Mouse (Mus musculus): ENCODE measurements around the gene Rsph1. TPM values are rescaled to one million over a fixed set of nuclear protein-coding genes. Genes with fewer than 3 reads are reported as not detected.
"Not testable (repeated sequence)": the region's sequence is repeated elsewhere in the genome, so short reads cannot be mapped to it uniquely, and the experiment has no call there.

Rsph1 gene
- total and polyA plus RNA-seq, 3 experiments, result 0.81 to 1.2 (median 1.2) TPM

GRCm38 (mm10) chr17:31276207-31276921 is 819 bp downstream of the Rsph1 start:
- H3K36me3 ChIP-seq (ENCODE audit: control insufficient read depth, insufficient read depth, low read length), result no peaks in the 10 kb centered on the region
- no peak for TF ChIP-seq POLR2A (IDR thresholded peaks at IDR 0.05; ENCODE audit: insufficient read depth, low read depth, low read length)
- no peak for TF ChIP-seq EP300 (IDR thresholded peaks at IDR 0.05; ENCODE audit: insufficient read depth, low read depth, low read length)
- H3K9ac ChIP-seq (ENCODE audit: low read depth, low read length), result no peak overlapping the region
- intact Hi-C loops (cut with DNase I), result loop anchor here (10.0 kb wide), 1 partner anchor 142 kb away; no protein-coding TSS in a partner anchor
- DNase-seq, result no peak
- H3K27me3 ChIP-seq (ENCODE audit: control insufficient read depth, insufficient read depth, low read length), result no peaks in the 10 kb centered on the region
- 34% methylated on average over 9 of the region's 9 CpGs for WGBS
- H3K4me3 ChIP-seq, result peak overlapping the region; percentile 37
- no peaks in the 10 kb centered on the region for H3K4me1 ChIP-seq (ENCODE audit: control insufficient read depth, insufficient read depth, low read length)
- no peak overlapping the region for H3K27ac ChIP-seq
- no peaks in the 10 kb centered on the region for H3K79me2 ChIP-seq (replicated peaks; ENCODE audit: control insufficient read depth, insufficient read depth, low read length)

- no peak for DNase-seq
- H3K4me3 ChIP-seq, result no peak overlapping the region
- H3K4me1 ChIP-seq (ENCODE audit: control insufficient read depth, insufficient read depth, low read length), result no peaks in the 10 kb centered on the region
- no peak overlapping the region for H3K27ac ChIP-seq
- no peaks in the 10 kb centered on the region for H3K36me3 ChIP-seq (ENCODE audit: control insufficient read depth, insufficient read depth, low read length)
- H3K79me2 ChIP-seq (replicated peaks; ENCODE audit: control insufficient read depth, insufficient read depth, low read length), result no peaks in the 10 kb centered on the region
- no peaks in the 10 kb centered on the region for H3K27me3 ChIP-seq (ENCODE audit: control insufficient read depth, insufficient read depth, low read length)
- TF ChIP-seq CTCF (IDR thresholded peaks at IDR 0.05), result no peak
- 45% methylated on average over 6 of the region's 6 CpGs for WGBS
- intact Hi-C loops (cut with DNase I), result loop anchor here (10.0 kb wide), 1 partner anchor 140 kb away; no protein-coding TSS in a partner anchor
- H3K9ac ChIP-seq (ENCODE audit: low read depth, low read length), result no peak overlapping the region
These were observed 2.0 kb downstream of the Rsph1 start for GRCm38 (mm10) chr17:31275181-31275580.

- no peak overlapping the region for H3K9ac ChIP-seq (ENCODE audit: low read depth, low read length)
- no peaks in the 10 kb centered on the region for H3K4me1 ChIP-seq (ENCODE audit: control insufficient read depth, insufficient read depth, low read length)
- H3K36me3 ChIP-seq (ENCODE audit: control insufficient read depth, insufficient read depth, low read length), result no peaks in the 10 kb centered on the region
- no peak overlapping the region for H3K4me3 ChIP-seq
- intact Hi-C loops (cut with DNase I), result loop anchor here (10.0 kb wide), 1 partner anchor 139 kb away; no protein-coding TSS in a partner anchor
- H3K27ac ChIP-seq, result no peak overlapping the region
- H3K27me3 ChIP-seq (ENCODE audit: control insufficient read depth, insufficient read depth, low read length), result no peaks in the 10 kb centered on the region
- no peak for TF ChIP-seq POLR2A (IDR thresholded peaks at IDR 0.05; ENCODE audit: insufficient read depth, low read depth, low read length)
- no peak for TF ChIP-seq EP300 (IDR thresholded peaks at IDR 0.05; ENCODE audit: insufficient read depth, low read depth, low read length)
- no peak for TF ChIP-seq CTCF (IDR thresholded peaks at IDR 0.05)
- 88% methylated on average over 8 of the region's 8 CpGs for WGBS
- H3K79me2 ChIP-seq (replicated peaks; ENCODE audit: control insufficient read depth, insufficient read depth, low read length), result no peaks in the 10 kb centered on the region
- no peak for DNase-seq
These were observed 3.6 kb downstream of the Rsph1 start for GRCm38 (mm10) chr17:31273631-31274030.

- TF ChIP-seq POLR2A (IDR thresholded peaks at IDR 0.05; ENCODE audit: insufficient read depth, low read depth, low read length), result no peak
- no peak for TF ChIP-seq CTCF (IDR thresholded peaks at IDR 0.05)
- no peak for TF ChIP-seq EP300 (IDR thresholded peaks at IDR 0.05; ENCODE audit: insufficient read depth, low read depth, low read length)
- no peaks in the 10 kb centered on the region for H3K27me3 ChIP-seq (ENCODE audit: control insufficient read depth, insufficient read depth, low read length)
- intact Hi-C loops (cut with DNase I), result loop anchor here (10.0 kb wide), 1 partner anchor 138 kb away; no protein-coding TSS in a partner anchor
These were observed 4.6 kb downstream of the Rsph1 start for GRCm38 (mm10) chr17:31272416-31273165.

GRCm38 (mm10) chr17:31271136-31271851 is 5.9 kb downstream of the Rsph1 start:
- peak in 1 of 2 experiments; percentile 18 for DNase-seq
- H3K4me1 ChIP-seq (ENCODE audit: control insufficient read depth, insufficient read depth, low read length), result no peaks in the 10 kb centered on the region
- no peaks in the 10 kb centered on the region for H3K27me3 ChIP-seq (ENCODE audit: control insufficient read depth, insufficient read depth, low read length)
- H3K27ac ChIP-seq, result no peak overlapping the region
- no peaks in the 10 kb centered on the region for H3K36me3 ChIP-seq (ENCODE audit: control insufficient read depth, insufficient read depth, low read length)
- H3K9ac ChIP-seq (ENCODE audit: low read depth, low read length), result no peak overlapping the region
- no peaks in the 10 kb centered on the region for H3K79me2 ChIP-seq (replicated peaks; ENCODE audit: control insufficient read depth, insufficient read depth, low read length)
- intact Hi-C loops (cut with DNase I), result loop anchor here (2.0 to 10.0 kb wide), 2 partner anchors 16 to 136 kb away; no protein-coding TSS in a partner anchor
- no peak overlapping the region for H3K4me3 ChIP-seq
- WGBS, result 31% methylated on average over 7 of the region's 7 CpGs
- TF ChIP-seq CTCF (IDR thresholded peaks at IDR 0.05) (peak; percentile 61), EP300 (IDR thresholded peaks at IDR 0.05; ENCODE audit: insufficient read depth, low read depth, low read length) (no peak), POLR2A (IDR thresholded peaks at IDR 0.05; ENCODE audit: insufficient read depth, low read depth, low read length) (no peak)

More at GRCm38 (mm10) chr17:31272416-31273165, 4.6 kb downstream of the Rsph1 start:
- 79% methylated on average over 9 of the region's 9 CpGs for WGBS
- DNase-seq, result peak in 1 of 2 experiments; percentile 15
- no peak overlapping the region for H3K9ac ChIP-seq (ENCODE audit: low read depth, low read length)
- no peaks in the 10 kb centered on the region for H3K4me1 ChIP-seq (ENCODE audit: control insufficient read depth, insufficient read depth, low read length)
- H3K4me3 ChIP-seq, result no peak overlapping the region
- no peak overlapping the region for H3K27ac ChIP-seq
- H3K36me3 ChIP-seq (ENCODE audit: control insufficient read depth, insufficient read depth, low read length), result no peaks in the 10 kb centered on the region
- H3K79me2 ChIP-seq (replicated peaks; ENCODE audit: control insufficient read depth, insufficient read depth, low read length), result no peaks in the 10 kb centered on the region

- not testable (repeated sequence) for H3K4me3 ChIP-seq; H3K27me3 ChIP-seq (ENCODE audit: control insufficient read depth, insufficient read depth, low read length); H3K27ac ChIP-seq; H3K4me1 ChIP-seq (ENCODE audit: control insufficient read depth, insufficient read depth, low read length); H3K9ac ChIP-seq (ENCODE audit: low read depth, low read length); H3K79me2 ChIP-seq (replicated peaks; ENCODE audit: control insufficient read depth, insufficient read depth, low read length); H3K36me3 ChIP-seq (ENCODE audit: control insufficient read depth, insufficient read depth, low read length)
- intact Hi-C loops (cut with DNase I), result loop anchor here (2.0 to 10.0 kb wide), 2 partner anchors 16 to 136 kb away; no protein-coding TSS in a partner anchor
- peak in 1 of 2 experiments; percentile 12 for DNase-seq
- WGBS, result 60% methylated on average over 8 of the region's 8 CpGs
These were observed 6.4 kb downstream of the Rsph1 start for GRCm38 (mm10) chr17:31270736-31271135.

Measured in heart, adult 2 months (tissue).